Mouse (Mus musculus) midbrain, embryonic 15.5 days (tissue): ENCODE results near the gene Dpyd. TPM values are rescaled to one million over a fixed set of nuclear protein-coding genes. Genes with fewer than 3 reads are reported as not detected.

Experiments used
- ATAC-seq: fragments of 200-750 bp; cut with Nextera tagmentation; replicated peaks from 2 replicates; pipeline ENCODE4 v1.8.0; 2017; ENCODE audit warnings: moderate TSS enrichment
- H3K27ac ChIP-seq: fragments of 300-500 bp; sonication (generic); 2 replicates; pipeline ENCODE4 v1.5.1; 2015; ENCODE audit warnings: mild to moderate bottlenecking, inconsistent platforms
- H3K27me3 ChIP-seq: fragments of 300-500 bp; sonication (generic); replicated peaks from 2 replicates; pipeline ENCODE4 v1.6.1; 2015; ENCODE audit warnings: inconsistent platforms
- H3K36me3 ChIP-seq: fragments of 300-500 bp; sonication (generic); replicated peaks from 2 replicates; pipeline ENCODE4 v1.6.1; 2015; ENCODE audit warnings: inconsistent platforms
- H3K4me1 ChIP-seq: fragments of 300-500 bp; sonication (generic); 2 replicates; pipeline ENCODE4 v1.6.1; 2015; ENCODE audit warnings: inconsistent platforms
- H3K4me2 ChIP-seq: fragments of 300-500 bp; sonication (generic); 2 replicates; pipeline ENCODE4 v1.6.1; 2015; ENCODE audit warnings: inconsistent platforms, mild to moderate bottlenecking, moderate library complexity
- H3K4me3 ChIP-seq: fragments of 300-500 bp; sonication (generic); 2 replicates; pipeline ENCODE4 v1.5.1; 2015; ENCODE audit warnings: mild to moderate bottlenecking, inconsistent platforms
- H3K9ac ChIP-seq: fragments of 300-500 bp; sonication (generic); 2 replicates; pipeline ENCODE4 v1.6.1; 2015; ENCODE audit warnings: mild to moderate bottlenecking, inconsistent platforms
- H3K9me3 ChIP-seq: fragments of 300-500 bp; sonication (generic); 2 replicates; pipeline ENCODE4 v1.6.1; 2016; ENCODE audit warnings: inconsistent platforms
- WGBS: fragments of 180-500 bp; shearing (Covaris S2); methylation state at CpG from one replicate; pipeline ENCODE4 v1.1.7; 2015; ENCODE audit warnings: mixed read lengths; 5-methylcytosine and 5-hydroxymethylcytosine counted together
- polyA plus RNA-seq: library from polyadenylated mRNA; unstranded; fragments of >200 nt; fragmentation: Nextera tagmentation; extraction: Ambion mirVana; gene quantifications from 2 replicates; pipeline ENCODE4 v1.2.1, GENCODE M21; 2015

Dpyd gene
- polyA plus RNA-seq, 1 experiment from 2014 or later, result 5.1 TPM

DNA sequence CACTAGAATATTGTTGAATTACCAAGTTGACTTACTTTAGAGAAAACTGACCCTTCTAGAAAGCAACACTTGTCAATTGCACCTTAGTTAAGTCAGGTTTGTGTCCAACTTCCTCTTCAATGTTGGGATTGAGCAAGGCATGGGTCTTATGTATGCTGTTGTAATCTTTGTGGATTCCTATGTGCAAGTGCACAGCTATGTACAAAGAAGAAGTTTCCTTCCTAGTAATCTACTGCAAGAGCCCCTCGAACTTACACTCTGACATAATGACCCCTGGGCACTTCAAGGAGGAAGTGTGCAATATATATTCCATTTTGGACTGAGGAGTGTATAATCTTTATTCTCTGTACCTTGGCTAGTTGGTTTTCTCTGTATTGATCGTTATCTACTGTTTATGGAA is 191.7 kb downstream of the Dpyd start:
- no peaks in the 10 kb centered on the region for H3K36me3 ChIP-seq
- H3K27me3 ChIP-seq, result no peaks in the 10 kb centered on the region
- no peak overlapping the region for H3K9ac ChIP-seq
- H3K9me3 ChIP-seq, result no peaks in the 10 kb centered on the region
- H3K4me1 ChIP-seq, result no peaks in the 10 kb centered on the region
- H3K4me3 ChIP-seq, result no peak overlapping the region
- ATAC-seq, result no peak
- no peak overlapping the region for H3K27ac ChIP-seq
- 86% methylated on average over 2 of the region's 2 CpGs for WGBS
- H3K4me2 ChIP-seq, result no peak overlapping the region

GRCm38 (mm10) chr3:118756099-118756498 is 194.2 kb downstream of the Dpyd start:
- no peak for ATAC-seq

GRCm38 (mm10) chr3:118812885-118813284 is 251.0 kb downstream of the Dpyd start:
- WGBS, result 75% methylated on average over 1 of the region's 1 CpGs
- ATAC-seq, result no peak
- no peak overlapping the region for H3K27ac ChIP-seq
- no peak overlapping the region for H3K4me2 ChIP-seq
- no peak overlapping the region for H3K9ac ChIP-seq
- H3K4me1 ChIP-seq, result no peaks in the 10 kb centered on the region
- H3K36me3 ChIP-seq, result no peaks in the 10 kb centered on the region
- H3K9me3 ChIP-seq, result no peaks in the 10 kb centered on the region
- no peak overlapping the region for H3K4me3 ChIP-seq
- no peaks in the 10 kb centered on the region for H3K27me3 ChIP-seq

More at GRCm38 (mm10) chr3:118756099-118756498, 194.2 kb downstream of the Dpyd start:
- Histone ChIP-seq H3K4me2 (no peak overlapping the region), H3K4me1 (no peaks in the 10 kb centered on the region), H3K9ac (no peak overlapping the region), H3K27me3 (no peaks in the 10 kb centered on the region), H3K9me3 (no peaks in the 10 kb centered on the region), H3K36me3 (no peaks in the 10 kb centered on the region), H3K4me3 (no peak overlapping the region), H3K27ac (no peak overlapping the region)
- 71% methylated on average over 1 of the region's 1 CpGs for WGBS

GRCm38 (mm10) chr3:118850613-118851527 is 288.9 kb downstream of the Dpyd start:
- no peak for ATAC-seq
- no peaks in the 10 kb centered on the region for H3K4me1 ChIP-seq

GRCm38 (mm10) chr3:118852711-118853110 is 290.8 kb downstream of the Dpyd start:
- no peaks in the 10 kb centered on the region for H3K27me3 ChIP-seq
- H3K9me3 ChIP-seq, result no peaks in the 10 kb centered on the region

More at GRCm38 (mm10) chr3:118850613-118851527, 288.9 kb downstream of the Dpyd start:
- WGBS, result 8% methylated on average over 4 of the region's 4 CpGs
- H3K27ac ChIP-seq, result no peak overlapping the region
- no peak overlapping the region for H3K4me2 ChIP-seq
- no peaks in the 10 kb centered on the region for H3K9me3 ChIP-seq
- no peaks in the 10 kb centered on the region for H3K36me3 ChIP-seq
- no peak overlapping the region for H3K4me3 ChIP-seq
- H3K27me3 ChIP-seq, result no peaks in the 10 kb centered on the region
- H3K9ac ChIP-seq, result no peak overlapping the region

GRCm38 (mm10) chr3:118855411-118855810 is 293.5 kb downstream of the Dpyd start:
- no peaks in the 10 kb centered on the region for H3K4me1 ChIP-seq
- no peak overlapping the region for H3K9ac ChIP-seq
- no peak overlapping the region for H3K4me2 ChIP-seq
- no peaks in the 10 kb centered on the region for H3K27me3 ChIP-seq
- WGBS, result 56% methylated on average over 7 of the region's 7 CpGs
- no peak for ATAC-seq
- no peak overlapping the region for H3K27ac ChIP-seq
- no peaks in the 10 kb centered on the region for H3K9me3 ChIP-seq
- H3K4me3 ChIP-seq, result no peak overlapping the region
- no peaks in the 10 kb centered on the region for H3K36me3 ChIP-seq

More at GRCm38 (mm10) chr3:118852711-118853110, 290.8 kb downstream of the Dpyd start:
- no peak for ATAC-seq
- no peaks in the 10 kb centered on the region for H3K36me3 ChIP-seq
- no peak overlapping the region for H3K4me2 ChIP-seq
- WGBS, result 91% methylated on average over 5 of the region's 5 CpGs
- no peak overlapping the region for H3K4me3 ChIP-seq
- no peaks in the 10 kb centered on the region for H3K4me1 ChIP-seq
- no peak overlapping the region for H3K27ac ChIP-seq
- H3K9ac ChIP-seq, result no peak overlapping the region

DNA sequence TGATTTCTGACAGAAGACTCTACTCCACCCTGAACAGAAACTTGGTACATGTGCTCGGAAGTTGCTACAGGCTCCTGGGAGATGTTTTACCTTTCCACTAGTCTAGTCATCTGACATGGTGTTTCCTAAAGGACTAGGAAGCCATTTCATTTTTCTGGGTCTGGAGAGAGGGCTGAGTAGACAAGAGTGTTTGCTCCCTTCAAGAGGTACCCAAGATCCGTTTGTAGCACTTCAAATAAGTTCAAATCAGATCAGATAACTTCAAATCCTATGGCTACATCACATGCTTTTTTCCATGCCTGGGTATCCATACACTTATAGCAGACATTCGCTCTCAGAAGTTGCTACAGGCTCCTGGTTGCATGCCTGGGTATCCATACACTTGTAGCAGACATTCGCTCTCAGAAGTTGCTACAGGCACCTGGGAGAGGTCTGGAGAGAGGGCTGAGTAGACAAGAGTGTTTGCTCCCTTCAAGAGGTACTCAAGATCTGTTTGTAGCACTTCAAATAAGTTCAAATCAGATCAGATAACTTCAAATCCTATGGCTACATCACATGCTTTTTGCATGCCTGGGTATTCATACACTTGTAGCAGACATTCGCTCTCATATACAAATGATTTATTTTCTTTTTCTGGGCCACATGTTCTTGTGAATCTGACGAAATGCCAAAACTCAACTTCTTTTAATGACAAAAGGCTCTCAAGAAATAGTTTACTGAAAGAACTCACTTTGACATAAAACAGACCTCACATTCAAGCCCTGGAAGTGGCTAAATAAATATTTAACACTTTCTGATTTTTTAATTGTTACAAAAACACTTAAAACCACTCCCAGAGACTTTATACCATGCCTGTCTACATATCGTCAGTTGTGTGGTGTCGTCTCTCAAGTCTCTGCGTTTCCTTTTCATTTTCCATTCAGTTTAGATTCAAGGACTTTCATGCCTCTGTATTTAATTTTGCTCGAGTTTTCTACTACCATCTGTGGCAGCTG is 307.5 kb downstream of the Dpyd start:
- Histone ChIP-seq H3K27ac (no peak overlapping the region), H3K27me3 (no peaks in the 10 kb centered on the region), H3K9ac (no peak overlapping the region), H3K36me3 (no peaks in the 10 kb centered on the region), H3K9me3 (no peaks in the 10 kb centered on the region), H3K4me1 (no peaks in the 10 kb centered on the region), H3K4me2 (no peak overlapping the region), H3K4me3 (no peak overlapping the region)
- WGBS, result 79% methylated on average over 10 of the region's 10 CpGs
- no peak for ATAC-seq

GRCm38 (mm10) chr3:118875871-118876270 is 313.9 kb downstream of the Dpyd start:
- Histone ChIP-seq H3K9me3 (no peaks in the 10 kb centered on the region), H3K9ac (no peak overlapping the region), H3K27ac (no peak overlapping the region), H3K4me1 (no peaks in the 10 kb centered on the region), H3K4me3 (no peak overlapping the region), H3K36me3 (no peaks in the 10 kb centered on the region), H3K27me3 (no peaks in the 10 kb centered on the region), H3K4me2 (no peak overlapping the region)
- ATAC-seq, result no peak
- WGBS, result 66% methylated on average over 2 of the region's 2 CpGs

GRCm38 (mm10) chr3:118899036-118899435 is 337.1 kb downstream of the Dpyd start:
- peak; percentile 72 for ATAC-seq
- no peak overlapping the region for H3K4me2 ChIP-seq
- WGBS, result 66% methylated on average over 11 of the region's 11 CpGs
- H3K4me3 ChIP-seq, result no peak overlapping the region
- H3K9ac ChIP-seq, result no peak overlapping the region
- H3K4me1 ChIP-seq, result no peaks in the 10 kb centered on the region
- peak overlapping the region; percentile 42; the same call in 1 of the 2 replicates for H3K27ac ChIP-seq
- no peaks in the 10 kb centered on the region for H3K27me3 ChIP-seq
- no peaks in the 10 kb centered on the region for H3K36me3 ChIP-seq
- H3K9me3 ChIP-seq, result no peaks in the 10 kb centered on the region

DNA sequence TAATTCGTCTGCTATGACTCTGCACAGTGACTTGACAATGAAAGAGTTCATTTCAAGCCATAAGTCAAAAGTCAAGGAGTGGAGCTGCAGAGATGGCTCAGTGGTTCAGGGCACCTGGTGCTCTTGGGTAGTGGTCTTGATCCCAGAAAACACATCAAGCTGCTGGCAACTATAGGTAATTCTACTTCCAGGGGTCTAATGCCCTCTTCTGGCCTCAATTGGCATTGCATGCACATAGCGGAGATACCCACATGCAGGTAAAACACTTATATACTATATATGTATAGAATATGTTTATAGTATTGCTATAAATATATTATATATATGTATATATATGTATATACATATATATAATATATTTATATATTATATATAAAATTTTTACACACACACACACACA is 429.4 kb downstream of the Dpyd start:
- H3K27me3 ChIP-seq, result no peaks in the 10 kb centered on the region
- no peak overlapping the region for H3K27ac ChIP-seq
- H3K4me3 ChIP-seq, result no peak overlapping the region
- WGBS, result 93% methylated on average over 2 of the region's 2 CpGs
- no peak for ATAC-seq
- H3K9me3 ChIP-seq, result no peaks in the 10 kb centered on the region
- no peaks in the 10 kb centered on the region for H3K36me3 ChIP-seq
- no peak overlapping the region for H3K9ac ChIP-seq
- H3K4me2 ChIP-seq, result no peak overlapping the region
- no peaks in the 10 kb centered on the region for H3K4me1 ChIP-seq

- Histone ChIP-seq H3K4me3 (no peak overlapping the region), H3K9ac (no peak overlapping the region), H3K27me3 (no peaks in the 10 kb centered on the region), H3K36me3 (no peaks in the 10 kb centered on the region), H3K4me1 (no peaks in the 10 kb centered on the region), H3K27ac (no peak overlapping the region), H3K9me3 (no peaks in the 10 kb centered on the region), H3K4me2 (no peak overlapping the region)
- 83% methylated on average over 4 of the region's 4 CpGs for WGBS
- ATAC-seq, result no peak
Observed at GRCm38 (mm10) chr3:118991793-118992192, 429.9 kb downstream of the Dpyd start.

DNA sequence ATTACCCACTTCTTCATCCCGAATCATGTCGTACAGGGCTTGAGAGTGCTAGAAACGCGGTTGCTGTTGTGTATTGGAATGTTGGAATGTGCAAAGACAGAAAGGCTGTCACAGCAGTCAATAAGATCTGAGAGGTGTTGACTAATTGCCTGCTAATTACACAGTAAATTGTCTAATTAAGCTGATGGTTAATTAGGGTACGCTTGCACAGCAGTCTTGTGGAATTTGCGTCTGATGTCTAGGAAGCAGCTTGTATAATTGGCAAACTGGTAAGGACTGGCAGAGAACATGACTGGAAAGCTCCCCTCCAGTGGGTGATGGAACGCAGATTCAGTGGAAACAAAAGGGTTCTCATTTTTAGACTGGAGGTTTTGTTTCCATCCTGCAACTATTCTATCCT is 459.3 kb downstream of the Dpyd start:
- no peak overlapping the region for H3K27ac ChIP-seq
- H3K4me2 ChIP-seq, result no peak overlapping the region
- H3K4me1 ChIP-seq, result no peaks in the 10 kb centered on the region
- H3K9me3 ChIP-seq, result no peaks in the 10 kb centered on the region
- WGBS, result 63% methylated on average over 7 of the region's 7 CpGs
- no peaks in the 10 kb centered on the region for H3K36me3 ChIP-seq
- no peak overlapping the region for H3K4me3 ChIP-seq
- 0 out of 2 replicates have a peak, but pooled peaks have one; percentile 17 for ATAC-seq
- H3K9ac ChIP-seq, result no peak overlapping the region
- no peaks in the 10 kb centered on the region for H3K27me3 ChIP-seq
